Mouse (Mus musculus) C2C12 (cell line): ENCODE measurements at regions not wholly inside any gene's neighbourhood (a gene's known extent, or its start where the extent isn't known, plus 50 kb on each side); places are given as distances from the start of the nearest gene placed in this dataset.

Experiments used
- CEBPB ChIP-seq: IDR thresholded peaks from one replicate; pipeline ENCODE4 v1.6.1; 2011; ENCODE audit warnings: low read depth, mild to moderate bottlenecking, control low read depth, moderate library complexity
- CTCF ChIP-seq: IDR thresholded peaks from one replicate; pipeline ENCODE4 v1.5.1; 2011; ENCODE audit not compliant: control insufficient read depth, insufficient read depth, insufficient read length
- MAX ChIP-seq: IDR thresholded peaks from one replicate; pipeline ENCODE4 v1.6.1; 2011; ENCODE audit warnings: mild to moderate bottlenecking, control low read depth
- MYOG ChIP-seq: IDR thresholded peaks from one replicate; pipeline ENCODE4 v1.6.1; 2011; ENCODE audit not compliant: control insufficient read depth, insufficient read length; ENCODE audit errors: extremely low read depth

DNA sequence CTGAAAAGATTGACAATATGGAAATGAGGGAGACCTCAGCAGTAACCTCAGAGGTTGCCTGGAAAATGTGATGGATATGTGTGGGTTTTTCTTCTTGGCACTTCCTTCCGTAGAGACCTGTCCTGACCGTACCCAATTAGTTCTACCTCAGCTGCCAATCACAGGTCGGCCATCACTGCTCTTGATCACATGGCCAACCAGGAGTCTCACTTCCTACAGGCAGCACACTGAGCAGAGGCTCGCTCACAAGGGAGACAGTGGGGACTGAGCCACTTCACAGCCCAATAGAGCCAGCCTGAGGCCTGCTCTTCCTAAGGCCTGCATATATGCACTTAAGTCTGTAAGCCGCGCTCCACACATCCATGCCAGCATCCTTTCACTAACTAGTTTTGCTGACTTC is 82.1 kb upstream of the Mpp6 start:
- TF ChIP-seq CTCF, result no peak
- TF ChIP-seq CEBPB, result no peak
- TF ChIP-seq MAX, result no peak
- no peak for TF ChIP-seq MYOG
